Mouse (Mus musculus): ENCODE measurements around the gene Kcnq1. TPM values are rescaled to one million over a fixed set of nuclear protein-coding genes. Genes with fewer than 3 reads are reported as not detected.

The Kcnq1 gene
- total RNA-seq, 4 experiments from 2014 or later: 30.9 to 36.9 (median 32.8) TPM

GRCm38 (mm10) chr7:143087070-143087579 lies 19.0 kb upstream of the Kcnq1 start:
- no peak for DNase-seq (ENCODE audit: low spot score)

- DNase-seq (ENCODE audit: low spot score): no peak
Observed at GRCm38 (mm10) chr7:143093847-143094246, 12.3 kb upstream of the Kcnq1 start.

- peak; percentile 71 for DNase-seq (ENCODE audit: low spot score)
Observed at GRCm38 (mm10) chr7:143094592-143095553, 11.3 kb upstream of the Kcnq1 start, which contains the start of gene Trpm5. Gene Trpm5, minus strand, starts transcription at chr7:143094642.

GRCm38 (mm10) chr7:143095554-143095907 lies 10.6 kb upstream of the Kcnq1 start:
- DNase-seq (ENCODE audit: low spot score): no peak

GRCm38 (mm10) chr7:143100759-143101158 lies 5.4 kb upstream of the Kcnq1 start:
- DNase-seq (ENCODE audit: low spot score): no peak

GRCm38 (mm10) chr7:143105258-143105897 lies 784 bp upstream of the Kcnq1 start:
- DNase-seq (ENCODE audit: low spot score): no peak

GRCm38 (mm10) chr7:143106672-143107465 lies 707 bp downstream of the Kcnq1 start:
- DNase-seq (ENCODE audit: low spot score): no peak

GRCm38 (mm10) chr7:143108200-143108599 lies 2.0 kb downstream of the Kcnq1 start:
- no peak for DNase-seq (ENCODE audit: low spot score)

- no peak for DNase-seq (ENCODE audit: low spot score)
Observed at GRCm38 (mm10) chr7:143108996-143109660, 3.0 kb downstream of the Kcnq1 start.

GRCm38 (mm10) chr7:143109696-143110095 lies 3.5 kb downstream of the Kcnq1 start:
- no peak for DNase-seq (ENCODE audit: low spot score)

- DNase-seq (ENCODE audit: low spot score): no peak
Observed at GRCm38 (mm10) chr7:143110803-143111202, 4.6 kb downstream of the Kcnq1 start.

- no peak for DNase-seq (ENCODE audit: low spot score)
Observed at GRCm38 (mm10) chr7:143111719-143112118, 5.6 kb downstream of the Kcnq1 start.

GRCm38 (mm10) chr7:143112395-143112794 lies 6.2 kb downstream of the Kcnq1 start:
- DNase-seq (ENCODE audit: low spot score): no peak

- DNase-seq (ENCODE audit: low spot score): no peak
Observed at GRCm38 (mm10) chr7:143114773-143115172, 8.6 kb downstream of the Kcnq1 start.

- no peak for DNase-seq (ENCODE audit: low spot score)
Observed at GRCm38 (mm10) chr7:143116521-143116920, 10.4 kb downstream of the Kcnq1 start.

- DNase-seq (ENCODE audit: low spot score): no peak
Observed at GRCm38 (mm10) chr7:143119407-143119806, 13.2 kb downstream of the Kcnq1 start.

GRCm38 (mm10) chr7:143119826-143120225 lies 13.7 kb downstream of the Kcnq1 start:
- DNase-seq (ENCODE audit: low spot score): no peak

- DNase-seq (ENCODE audit: low spot score): peak; percentile 57
Observed at GRCm38 (mm10) chr7:143122191-143122590, 16.0 kb downstream of the Kcnq1 start.

GRCm38 (mm10) chr7:143123876-143124669 lies 17.9 kb downstream of the Kcnq1 start:
- DNase-seq (ENCODE audit: low spot score): peak; percentile 71

GRCm38 (mm10) chr7:143124902-143125301 lies 18.7 kb downstream of the Kcnq1 start:
- DNase-seq (ENCODE audit: low spot score): no peak
